Mouse (Mus musculus) subcutaneous adipose tissue, adult 2 months (tissue): ENCODE results near the gene Olfr1024. TPM values are rescaled to one million over a fixed set of nuclear protein-coding genes. Genes with fewer than 3 reads are reported as not detected.

ENCODE experiments used
- polyA plus RNA-seq: library from polyadenylated mRNA; depleted of rRNA; stranded (reverse); fragments of >200 nt; gene quantifications from 2 replicates; pipeline ENCODE4 v1.2.3, GENCODE M21; 2012; ENCODE audit warnings: low replicate concordance; rRNA removed

The Olfr1024 gene
- not detected in 2 replicates for polyA plus RNA-seq

GRCm38 (mm10) chr2:85904952-85905351, at the start of gene Olfr1024:
Gene Olfr1024, minus strand, starts transcription at chr2:85905052.

GRCm38 (mm10) chr2:85950137-85950536, 45.3 kb upstream of the Olfr1024 start, which contains the start of gene Olfr1028:
Gene Olfr1028, plus strand, starts transcription at chr2:85950437.

GRCm38 (mm10) chr2:85921258-85921657, 16.4 kb upstream of the Olfr1024 start, which contains the start of gene Olfr1026:
Gene Olfr1026, plus strand, starts transcription at chr2:85921558.

GRCm38 (mm10) chr2:85914893-85915292, 10.0 kb upstream of the Olfr1024 start, which contains the start of gene Olfr1025-ps1:
Gene Olfr1025-ps1, plus strand, starts transcription at chr2:85915193.

GRCm38 (mm10) chr2:85885340-85885739, 19.5 kb downstream of the Olfr1024 start, which contains the start of gene Olfr1023:
Gene Olfr1023, plus strand, starts transcription at chr2:85885640.

GRCm38 (mm10) chr2:85868294-85868693, 36.6 kb downstream of the Olfr1024 start, which contains the start of gene Olfr1022:
Gene Olfr1022, plus strand, starts transcription at chr2:85868594.

Other genes with a start within 250 kb of the Olfr1024 start
- not detected in 2 replicates for gene Olfr154, start 240.6 kb downstream of the Olfr1024 start, polyA plus RNA-seq
- gene Olfr1006, start 226.3 kb downstream of the Olfr1024 start, polyA plus RNA-seq, result not detected in 2 replicates
- gene Olfr1008, start 215.6 kb downstream of the Olfr1024 start, polyA plus RNA-seq, result not detected in 2 replicates
- gene Olfr1009, start 189.6 kb downstream of the Olfr1024 start, polyA plus RNA-seq, result not detected in 2 replicates
- not detected in 2 replicates for gene Olfr1012, start 142.3 kb downstream of the Olfr1024 start, polyA plus RNA-seq
- not detected in 2 replicates for gene Olfr1013, start 138.0 kb downstream of the Olfr1024 start, polyA plus RNA-seq
- gene Olfr1014, start 132.3 kb downstream of the Olfr1024 start, polyA plus RNA-seq, result not detected in 2 replicates
- gene Olfr1015, start 123.0 kb downstream of the Olfr1024 start, polyA plus RNA-seq, result not detected in 2 replicates
- gene Olfr1016, start 102.5 kb downstream of the Olfr1024 start, polyA plus RNA-seq, result not detected in 2 replicates
- gene Olfr1018, start 86.6 kb downstream of the Olfr1024 start, polyA plus RNA-seq, result not detected in 2 replicates
- gene Olfr1019, start 59.6 kb downstream of the Olfr1024 start, polyA plus RNA-seq, result not detected in 2 replicates
- not detected in 2 replicates for gene Olfr1020, start 58.0 kb downstream of the Olfr1024 start, polyA plus RNA-seq
- not detected in 2 replicates for gene Olfr1022, start 36.5 kb downstream of the Olfr1024 start, polyA plus RNA-seq
- not detected in 2 replicates for gene Olfr1023, start 19.4 kb downstream of the Olfr1024 start, polyA plus RNA-seq
- gene Olfr1025-ps1, start 10.1 kb upstream of the Olfr1024 start, polyA plus RNA-seq, result not detected in 2 replicates
- not detected in 2 replicates for gene Olfr1026, start 16.5 kb upstream of the Olfr1024 start, polyA plus RNA-seq
- not detected in 2 replicates for gene Olfr1028, start 45.4 kb upstream of the Olfr1024 start, polyA plus RNA-seq
- not detected in 2 replicates for gene Olfr1029, start 68.8 kb upstream of the Olfr1024 start, polyA plus RNA-seq
- gene Olfr1030, start 74.2 kb upstream of the Olfr1024 start, polyA plus RNA-seq, result not detected in 2 replicates
- not detected in 2 replicates for gene Olfr1031, start 85.3 kb upstream of the Olfr1024 start, polyA plus RNA-seq
- not detected in 2 replicates for gene Olfr1032, start 100.5 kb upstream of the Olfr1024 start, polyA plus RNA-seq
- gene Olfr1033, start 115.6 kb upstream of the Olfr1024 start, polyA plus RNA-seq, result 1.3 and 1.7 TPM in 2 replicates
- gene Olfr1034, start 140.8 kb upstream of the Olfr1024 start, polyA plus RNA-seq, result 0.23 and 0.26 TPM in 2 replicates
- gene Olfr1036, start 168.9 kb upstream of the Olfr1024 start, polyA plus RNA-seq, result not detected in 2 replicates
- not detected in 2 replicates for gene Olfr1037, start 182.3 kb upstream of the Olfr1024 start, polyA plus RNA-seq
- gene Olfr1039, start 230.9 kb upstream of the Olfr1024 start, polyA plus RNA-seq, result not detected in 2 replicates
- gene Olfr1040, start 241.7 kb upstream of the Olfr1024 start, polyA plus RNA-seq, result not detected in 2 replicates